Mouse (Mus musculus) heart, embryonic 15.5 days (tissue): ENCODE measurements around the gene Rbm20. TPM values are rescaled to one million over a fixed set of nuclear protein-coding genes. Genes with fewer than 3 reads are reported as not detected.

Source experiments
- ATAC-seq: fragments of 200-750 bp; cut with Nextera tagmentation; replicated peaks from 2 replicates; pipeline ENCODE4 v1.8.0; 2017; ENCODE audit warnings: low read depth, moderate TSS enrichment; ENCODE audit not compliant: insufficient number of reproducible peaks, insufficient read depth, low FRiP score
- H3K27ac ChIP-seq: fragments of 300-500 bp; sonication (generic); 2 replicates; pipeline ENCODE4 v1.5.1; 2015; ENCODE audit warnings: mild to moderate bottlenecking, inconsistent platforms
- H3K27me3 ChIP-seq: fragments of 300-500 bp; sonication (generic); 2 replicates; pipeline ENCODE4 v1.6.1; 2015; ENCODE audit warnings: inconsistent platforms
- H3K36me3 ChIP-seq: fragments of 300-500 bp; sonication (generic); 2 replicates; pipeline ENCODE4 v1.6.1; 2015; ENCODE audit warnings: mild to moderate bottlenecking, inconsistent platforms
- H3K4me1 ChIP-seq: fragments of 300-500 bp; sonication (generic); replicated peaks from 2 replicates; pipeline ENCODE4 v1.6.1; 2015; ENCODE audit warnings: inconsistent platforms
- H3K4me2 ChIP-seq: fragments of 300-500 bp; sonication (generic); 2 replicates; pipeline ENCODE4 v1.6.1; 2015; ENCODE audit warnings: inconsistent platforms, mild to moderate bottlenecking, moderate library complexity
- H3K4me3 ChIP-seq: fragments of 300-500 bp; sonication (generic); 2 replicates; pipeline ENCODE4 v1.5.1; 2015; ENCODE audit warnings: mild to moderate bottlenecking, inconsistent platforms
- H3K9ac ChIP-seq: fragments of 300-500 bp; sonication (generic); 2 replicates; pipeline ENCODE4 v1.6.1; 2015; ENCODE audit warnings: mild to moderate bottlenecking, inconsistent platforms
- H3K9me3 ChIP-seq: fragments of 300-500 bp; sonication (generic); replicated peaks from 2 replicates; pipeline ENCODE4 v1.6.1; 2016; ENCODE audit warnings: inconsistent platforms
- whole genome bisulfite sequencing: fragments of 180-500 bp; shearing (Covaris S2); methylation state at CpG from one replicate; pipeline ENCODE4 v1.1.7; 2015; ENCODE audit warnings: mixed read lengths; 5-methylcytosine and 5-hydroxymethylcytosine counted together
- polyA plus RNA-seq: library from polyadenylated mRNA; unstranded; fragments of >200 nt; fragmentation: Nextera tagmentation; extraction: Ambion mirVana; gene quantifications from 2 replicates; pipeline ENCODE4 v1.2.1, GENCODE M21; 2015

The Rbm20 gene
- 39.9 and 44.4 TPM in 2 replicates for polyA plus RNA-seq

- Histone ChIP-seq H3K27ac (peak within 1 kb of the TSS; percentile 97), H3K36me3 (no peaks in the 10 kb centered on the region), H3K9ac (peak within 1 kb of the TSS; percentile 84), H3K27me3 (peaks cover 11% of the 10 kb centered on the region; the same call in 1 of the 2 replicates), H3K9me3 (no peaks in the 10 kb centered on the region), H3K4me3 (peak within 1 kb of the TSS; percentile 76), H3K4me2 (peak within 1 kb of the TSS; percentile 94), H3K4me1 (peaks cover 19% of the 10 kb centered on the region)
- ATAC-seq = peak; percentile 93
- WGBS = under 1% methylated on average over 80 of the region's 82 CpGs
Observed at GRCm38 (mm10) chr19:53676718-53677634, at the start of gene Rbm20. Gene Rbm20 (plus strand): TSS chr19:53677306.

GRCm38 (mm10) chr19:53638041-53638440 lies 39.1 kb upstream of the Rbm20 start:
- no peak for ATAC-seq
- Histone ChIP-seq H3K9ac (no peak overlapping the region), H3K9me3 (no peaks in the 10 kb centered on the region), H3K4me3 (no peak overlapping the region), H3K4me2 (no peak overlapping the region), H3K4me1 (no peaks in the 10 kb centered on the region), H3K36me3 (peaks cover 78% of the 10 kb centered on the region), H3K27me3 (no peaks in the 10 kb centered on the region), H3K27ac (no peak overlapping the region)
- WGBS = 87% methylated on average over 2 of the region's 2 CpGs

- Histone ChIP-seq H3K4me3 (no peak overlapping the region), H3K9ac (no peak overlapping the region), H3K4me1 (no peaks in the 10 kb centered on the region), H3K27ac (no peak overlapping the region), H3K27me3 (no peaks in the 10 kb centered on the region), H3K36me3 (peaks cover 78% of the 10 kb centered on the region), H3K9me3 (no peaks in the 10 kb centered on the region), H3K4me2 (no peak overlapping the region)
- no peak; the same call in 1 of the 2 replicates for ATAC-seq
- WGBS = 82% methylated on average over 8 of the region's 8 CpGs
Observed at GRCm38 (mm10) chr19:53638727-53639126, 38.4 kb upstream of the Rbm20 start.

- 86% methylated on average over 9 of the region's 9 CpGs for WGBS
Observed at GRCm38 (mm10) chr19:53644020-53644595, 33.0 kb upstream of the Rbm20 start.

GRCm38 (mm10) chr19:53647301-53647700 lies 29.8 kb upstream of the Rbm20 start:
- peaks cover 32% of the 10 kb centered on the region for H3K4me1 ChIP-seq
- no peaks in the 10 kb centered on the region for H3K27me3 ChIP-seq
- no peaks in the 10 kb centered on the region for H3K9me3 ChIP-seq
- WGBS = 79% methylated on average over 9 of the region's 9 CpGs
- ATAC-seq = no peak
- H3K27ac ChIP-seq = no peak overlapping the region
- no peak overlapping the region for H3K4me2 ChIP-seq
- H3K36me3 ChIP-seq = peaks cover 37% of the 10 kb centered on the region
- H3K4me3 ChIP-seq = no peak overlapping the region
- no peak overlapping the region for H3K9ac ChIP-seq

More at GRCm38 (mm10) chr19:53644020-53644595, 33.0 kb upstream of the Rbm20 start:
- no peak for ATAC-seq
- no peaks in the 10 kb centered on the region for H3K27me3 ChIP-seq
- H3K9ac ChIP-seq = no peak overlapping the region
- no peak overlapping the region for H3K27ac ChIP-seq
- H3K36me3 ChIP-seq = peaks cover 66% of the 10 kb centered on the region
- H3K4me3 ChIP-seq = no peak overlapping the region
- peaks cover 13% of the 10 kb centered on the region for H3K4me1 ChIP-seq
- no peak overlapping the region for H3K4me2 ChIP-seq
- no peaks in the 10 kb centered on the region for H3K9me3 ChIP-seq

GRCm38 (mm10) chr19:53648056-53648455 lies 29.1 kb upstream of the Rbm20 start:
- Histone ChIP-seq H3K4me3 (no peak overlapping the region), H3K4me2 (no peak overlapping the region), H3K9ac (no peak overlapping the region), H3K27ac (peak overlapping the region; percentile 56), H3K27me3 (no peaks in the 10 kb centered on the region), H3K9me3 (no peaks in the 10 kb centered on the region), H3K36me3 (peaks cover 33% of the 10 kb centered on the region), H3K4me1 (peaks cover 38% of the 10 kb centered on the region)
- 26% methylated on average over 5 of the region's 5 CpGs for WGBS
- no peak for ATAC-seq

- peak; percentile 73 for ATAC-seq
- peak overlapping the region; percentile 5; the same call in 1 of the 2 replicates for H3K4me2 ChIP-seq
- peak overlapping the region; percentile 24 for H3K27ac ChIP-seq
Observed at GRCm38 (mm10) chr19:53648802-53649236, 28.3 kb upstream of the Rbm20 start.

GRCm38 (mm10) chr19:53649361-53649760 lies 27.7 kb upstream of the Rbm20 start:
- no peaks in the 10 kb centered on the region for H3K27me3 ChIP-seq
- no peak for ATAC-seq
- peak overlapping the region; percentile 24; the same call in 1 of the 2 replicates for H3K27ac ChIP-seq
- H3K4me3 ChIP-seq = no peak overlapping the region
- H3K9ac ChIP-seq = no peak overlapping the region
- peaks cover 24% of the 10 kb centered on the region for H3K36me3 ChIP-seq
- no peaks in the 10 kb centered on the region for H3K9me3 ChIP-seq
- H3K4me2 ChIP-seq = no peak overlapping the region
- WGBS = 68% methylated on average over 6 of the region's 6 CpGs
- H3K4me1 ChIP-seq = peaks cover 50% of the 10 kb centered on the region

More at GRCm38 (mm10) chr19:53648802-53649236, 28.3 kb upstream of the Rbm20 start:
- H3K9me3 ChIP-seq = no peaks in the 10 kb centered on the region
- peaks cover 27% of the 10 kb centered on the region for H3K36me3 ChIP-seq
- H3K9ac ChIP-seq = no peak overlapping the region
- 37% methylated on average over 10 of the region's 10 CpGs for WGBS
- H3K27me3 ChIP-seq = no peaks in the 10 kb centered on the region
- peaks cover 45% of the 10 kb centered on the region for H3K4me1 ChIP-seq
- H3K4me3 ChIP-seq = no peak overlapping the region

GRCm38 (mm10) chr19:53649802-53650201 lies 27.3 kb upstream of the Rbm20 start:
- no peaks in the 10 kb centered on the region for H3K27me3 ChIP-seq
- 51% methylated on average over 5 of the region's 5 CpGs for WGBS
- H3K9ac ChIP-seq = no peak overlapping the region
- peaks cover 21% of the 10 kb centered on the region for H3K36me3 ChIP-seq
- H3K4me1 ChIP-seq = peaks cover 54% of the 10 kb centered on the region
- no peak overlapping the region for H3K4me3 ChIP-seq
- ATAC-seq = no peak
- no peak overlapping the region for H3K4me2 ChIP-seq
- no peaks in the 10 kb centered on the region for H3K9me3 ChIP-seq
- no peak overlapping the region for H3K27ac ChIP-seq

GRCm38 (mm10) chr19:53650921-53651320 lies 26.2 kb upstream of the Rbm20 start:
- Histone ChIP-seq H3K4me1 (peaks cover 60% of the 10 kb centered on the region), H3K4me3 (no peak overlapping the region), H3K4me2 (no peak overlapping the region), H3K9me3 (no peaks in the 10 kb centered on the region), H3K36me3 (peaks cover 11% of the 10 kb centered on the region), H3K27ac (no peak overlapping the region), H3K27me3 (no peaks in the 10 kb centered on the region), H3K9ac (no peak overlapping the region)
- no peak for ATAC-seq
- WGBS = 78% methylated on average over 7 of the region's 7 CpGs

- Histone ChIP-seq H3K4me1 (peaks cover 59% of the 10 kb centered on the region), H3K36me3 (no peaks in the 10 kb centered on the region), H3K9me3 (no peaks in the 10 kb centered on the region), H3K9ac (no peak overlapping the region), H3K4me2 (no peak overlapping the region), H3K4me3 (no peak overlapping the region), H3K27me3 (no peaks in the 10 kb centered on the region), H3K27ac (0 out of 2 replicates have a peak overlapping the region, but pooled peaks have one; percentile 94)
- ATAC-seq = no peak
- WGBS = 68% methylated on average over 9 of the region's 9 CpGs
Observed at GRCm38 (mm10) chr19:53652267-53652666, 24.8 kb upstream of the Rbm20 start.
